Mouse (Mus musculus) cerebellum, postnatal 10 days (tissue): ENCODE data around the gene Bend3.

Experiments
- DNase-seq, 2 experiments: peaks; one replicate each; pipeline ENCODE4 v3.0.0; 2021; ENCODE audit warnings: mixed read lengths in 2 of 2

Bend3 gene

GRCm38 (mm10) chr10:43538831-43539230 lies 60.2 kb downstream of the Bend3 start:
- DNase-seq = no peak

GRCm38 (mm10) chr10:43539746-43540310 lies 61.2 kb downstream of the Bend3 start:
- no peak for DNase-seq

GRCm38 (mm10) chr10:43540442-43541152 lies 62.0 kb downstream of the Bend3 start, which contains the start of gene 1700021F05Rik:
Gene 1700021F05Rik (minus strand): TSS chr10:43540994.
- DNase-seq = peak; percentile 98 to 99

- no peak for DNase-seq
Measured at GRCm38 (mm10) chr10:43541153-43541544, 62.5 kb downstream of the Bend3 start.

- no peak for DNase-seq
Measured at GRCm38 (mm10) chr10:43549411-43549810, 70.8 kb downstream of the Bend3 start.

- DNase-seq = no peak
Measured at GRCm38 (mm10) chr10:43550923-43551322, 72.3 kb downstream of the Bend3 start.

- no peak for DNase-seq
Measured at GRCm38 (mm10) chr10:43551388-43551787, 72.8 kb downstream of the Bend3 start.

- DNase-seq = no peak
Measured at GRCm38 (mm10) chr10:43557630-43558165, 79.1 kb downstream of the Bend3 start.

GRCm38 (mm10) chr10:43559313-43559712 lies 80.7 kb downstream of the Bend3 start:
- DNase-seq = peak; percentile 18 to 34

- DNase-seq = no peak
Measured at GRCm38 (mm10) chr10:43560765-43561164, 82.1 kb downstream of the Bend3 start.

- no peak for DNase-seq
Measured at GRCm38 (mm10) chr10:43561311-43561710, 82.7 kb downstream of the Bend3 start.
